Mouse (Mus musculus) 416B (cell line): ENCODE measurements at regions not wholly inside any gene's neighbourhood (a gene's known extent, or its start where the extent isn't known, plus 50 kb on each side); places are given as distances from the start of the nearest gene placed in this dataset.
A peak's percentile ranks its signal among the peaks of the same experiment; 100 is the strongest.

ENCODE experiments used
- DNase-seq: peaks from one replicate; pipeline ENCODE4 v3.0.0; 2011; ENCODE audit warnings: low read depth

GRCm38 (mm10) chr12:6211266-6211665 is 835.8 kb upstream of the Klhl29 start:
- DNase-seq, result no peak

- DNase-seq, result no peak
Observed at GRCm38 (mm10) chr12:6189232-6189631, 813.8 kb upstream of the Klhl29 start.

GRCm38 (mm10) chr12:6168795-6169194 is 793.3 kb upstream of the Klhl29 start:
- DNase-seq, result no peak

- no peak for DNase-seq
Observed at GRCm38 (mm10) chr12:6154287-6154686, 778.8 kb upstream of the Klhl29 start.

GRCm38 (mm10) chr12:6151476-6151875 is 776.0 kb upstream of the Klhl29 start:
- no peak for DNase-seq

GRCm38 (mm10) chr12:6132451-6132850 is 757.0 kb upstream of the Klhl29 start:
- DNase-seq, result no peak

GRCm38 (mm10) chr12:6119557-6119956 is 744.1 kb upstream of the Klhl29 start:
- DNase-seq, result no peak

- no peak for DNase-seq
Observed at GRCm38 (mm10) chr12:6115254-6115653, 739.8 kb upstream of the Klhl29 start.

- no peak for DNase-seq
Observed at GRCm38 (mm10) chr12:6097295-6097694, 721.8 kb upstream of the Klhl29 start.

- DNase-seq, result no peak
Observed at GRCm38 (mm10) chr12:6087627-6088350, 712.3 kb upstream of the Klhl29 start.

- DNase-seq, result no peak
Observed at GRCm38 (mm10) chr12:6087071-6087470, 711.6 kb upstream of the Klhl29 start.

- no peak for DNase-seq
Observed at GRCm38 (mm10) chr12:6046866-6047689, 671.6 kb upstream of the Klhl29 start.

- no peak for DNase-seq
Observed at GRCm38 (mm10) chr12:6046110-6046509, 670.6 kb upstream of the Klhl29 start.

GRCm38 (mm10) chr12:6042326-6042725 is 666.8 kb upstream of the Klhl29 start:
- DNase-seq, result peak; percentile 4

GRCm38 (mm10) chr12:6024111-6024510 is 648.6 kb upstream of the Klhl29 start:
- DNase-seq, result no peak

GRCm38 (mm10) chr12:6022490-6022889 is 647.0 kb upstream of the Klhl29 start:
- DNase-seq, result no peak

GRCm38 (mm10) chr12:6000961-6001360 is 625.5 kb upstream of the Klhl29 start:
- no peak for DNase-seq

GRCm38 (mm10) chr12:5997366-5997765 is 621.9 kb upstream of the Klhl29 start:
- no peak for DNase-seq

GRCm38 (mm10) chr12:5996672-5997071 is 621.2 kb upstream of the Klhl29 start:
- DNase-seq, result no peak

GRCm38 (mm10) chr12:5983937-5984610 is 608.6 kb upstream of the Klhl29 start:
- DNase-seq, result no peak

GRCm38 (mm10) chr12:5982096-5982495 is 606.6 kb upstream of the Klhl29 start:
- no peak for DNase-seq

- no peak for DNase-seq
Observed at GRCm38 (mm10) chr12:5975926-5976325, 600.4 kb upstream of the Klhl29 start.

GRCm38 (mm10) chr12:5969556-5969955 is 594.1 kb upstream of the Klhl29 start:
- DNase-seq, result no peak
